Mouse (Mus musculus) neural tube, embryonic 14.5 days (tissue): Measurements from ENCODE around the gene Edem3. TPM values are rescaled to one million over a fixed set of nuclear protein-coding genes. Genes with fewer than 3 reads are reported as not detected.

ENCODE experiments used
- ATAC-seq: fragments of 200-750 bp; cut with Nextera tagmentation; 2 replicates; pipeline ENCODE4 v1.8.0; 2017; ENCODE audit warnings: low read depth, mild to moderate bottlenecking, moderate TSS enrichment, moderate library complexity
- H3K27ac ChIP-seq: fragments of 300-500 bp; sonication (generic); 2 replicates; pipeline ENCODE4 v1.5.1; 2014; ENCODE audit warnings: low read depth, mild to moderate bottlenecking, control low read depth, low read length, moderate library complexity, mixed read lengths
- H3K27me3 ChIP-seq: fragments of 300-500 bp; sonication (generic); 2 replicates; pipeline ENCODE4 v1.6.1; 2014; ENCODE audit warnings: low read length; ENCODE audit not compliant: control insufficient read depth, insufficient read depth
- H3K36me3 ChIP-seq: fragments of 300-500 bp; sonication (generic); 2 replicates; pipeline ENCODE4 v1.6.1; 2014; ENCODE audit warnings: low read length, mixed read lengths; ENCODE audit not compliant: control insufficient read depth, insufficient read depth
- H3K4me1 ChIP-seq: fragments of 300-500 bp; sonication (generic); 2 replicates; pipeline ENCODE4 v1.6.1; 2014; ENCODE audit warnings: low read length; ENCODE audit not compliant: control insufficient read depth, insufficient read depth
- H3K4me2 ChIP-seq: fragments of 300-500 bp; sonication (generic); 2 replicates; pipeline ENCODE4 v1.6.1; 2014; ENCODE audit warnings: mild to moderate bottlenecking, low read depth, low read length, control low read depth
- H3K4me3 ChIP-seq: fragments of 300-500 bp; sonication (generic); 2 replicates; pipeline ENCODE4 v1.5.1; 2014; ENCODE audit warnings: low read depth, low read length, control low read depth, mixed read lengths
- H3K9ac ChIP-seq: fragments of 300-500 bp; sonication (generic); replicated peaks from 2 replicates; pipeline ENCODE4 v1.6.1; 2014; ENCODE audit warnings: low read depth, mild to moderate bottlenecking, control low read depth, low read length, mixed read lengths
- H3K9me3 ChIP-seq: fragments of 300-500 bp; sonication (generic); 2 replicates; pipeline ENCODE4 v1.6.1; 2016; ENCODE audit warnings: low read length; ENCODE audit not compliant: control insufficient read depth
- WGBS: fragments of 180-500 bp; shearing (Covaris S2); extraction: QIAGEN DNeasy Blood & Tissue Kit; methylation state at CpG from one replicate; pipeline ENCODE4 v1.1.7; 2014; 5-methylcytosine and 5-hydroxymethylcytosine counted together
- polyA plus RNA-seq: library from polyadenylated mRNA; unstranded; fragments of >200 nt; fragmentation: Nextera tagmentation; extraction: Ambion mirVana; gene quantifications from 2 replicates; pipeline ENCODE4 v1.2.1, GENCODE M21; 2014

Edem3 gene
- 24.7 and 34.0 TPM in 2 replicates for polyA plus RNA-seq

GRCm38 (mm10) chr1:151754881-151755659, at the start of gene Edem3:
Edem3 (plus strand) TSS chr1:151755371.
- Histone ChIP-seq H3K4me3 (peak within 1 kb of the TSS; percentile 81), H3K9me3 (no peaks in the 10 kb centered on the region), H3K36me3 (no peaks in the 10 kb centered on the region), H3K4me2 (peak within 1 kb of the TSS; percentile 68), H3K9ac (peak within 1 kb of the TSS; percentile 72), H3K4me1 (peaks cover 7% of the 10 kb centered on the region; the same call in 1 of the 2 replicates), H3K27me3 (no peaks in the 10 kb centered on the region), H3K27ac (peak within 1 kb of the TSS; percentile 88)
- ATAC-seq = peak; percentile 99
- under 1% methylated on average over 57 of the region's 64 CpGs for WGBS

DNA sequence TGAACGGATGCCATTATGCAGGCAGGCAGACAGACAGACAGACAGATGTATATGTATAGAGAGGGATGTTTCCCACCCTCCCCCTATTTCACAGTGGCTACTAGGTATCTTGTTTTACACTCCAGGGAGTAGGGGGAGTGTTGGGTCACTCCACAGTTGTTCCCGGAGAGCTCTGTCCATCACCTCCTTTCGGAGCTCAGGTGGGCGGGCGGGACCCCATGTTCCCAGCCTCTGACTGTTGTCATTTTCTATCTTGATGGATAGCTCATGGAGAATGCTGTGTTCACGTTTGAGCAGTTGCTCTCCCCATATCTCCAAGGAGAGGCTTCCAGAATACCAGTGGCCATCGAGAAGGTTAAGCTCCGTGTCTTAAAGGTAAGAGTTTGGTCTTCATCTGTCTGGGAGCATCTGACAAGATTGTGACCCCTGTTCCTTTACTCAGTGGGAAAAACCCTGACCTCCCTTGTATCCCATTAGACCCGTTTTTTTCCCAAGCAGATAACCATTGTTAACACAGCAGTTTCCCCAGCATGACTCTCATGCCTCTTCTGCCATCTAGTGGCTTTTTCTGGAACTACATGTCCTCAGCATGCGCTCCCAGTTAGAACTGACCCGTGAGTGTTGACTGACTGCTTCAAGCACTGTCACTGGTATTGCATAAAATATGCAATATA, 49.3 kb upstream of the Edem3 start:
- no peak overlapping the region for H3K27ac ChIP-seq
- no peak overlapping the region for H3K9ac ChIP-seq
- 0 out of 2 replicates have a peak, but pooled peaks cover 4% of the 10 kb centered on the region for H3K4me1 ChIP-seq
- ATAC-seq = peak; percentile 79; the same call in 1 of the 2 replicates
- no peaks in the 10 kb centered on the region for H3K27me3 ChIP-seq
- WGBS = 31% methylated on average over 11 of the region's 11 CpGs
- no peaks in the 10 kb centered on the region for H3K36me3 ChIP-seq
- no peak overlapping the region for H3K4me3 ChIP-seq
- H3K4me2 ChIP-seq = peak overlapping the region; percentile 17; the same call in 1 of the 2 replicates
- H3K9me3 ChIP-seq = no peaks in the 10 kb centered on the region

- no peaks in the 10 kb centered on the region for H3K36me3 ChIP-seq
- no peak overlapping the region for H3K9ac ChIP-seq
- whole genome bisulfite sequencing = 75% methylated on average over 3 of the region's 3 CpGs
- no peaks in the 10 kb centered on the region for H3K9me3 ChIP-seq
- H3K27me3 ChIP-seq = no peaks in the 10 kb centered on the region
- no peak overlapping the region for H3K4me2 ChIP-seq
- no peak overlapping the region for H3K4me3 ChIP-seq
- 0 out of 2 replicates have a peak, but pooled peaks cover under 1% of the 10 kb centered on the region for H3K4me1 ChIP-seq
- ATAC-seq = 0 out of 2 replicates have a peak, but pooled peaks have one; percentile 3
- no peak overlapping the region for H3K27ac ChIP-seq
These were observed 48.8 kb upstream of the Edem3 start for GRCm38 (mm10) chr1:151706397-151706752.

- Histone ChIP-seq H3K27me3 (no peaks in the 10 kb centered on the region), H3K4me3 (no peak overlapping the region), H3K4me1 (no peaks in the 10 kb centered on the region), H3K36me3 (no peaks in the 10 kb centered on the region), H3K4me2 (no peak overlapping the region), H3K9ac (no peak overlapping the region), H3K9me3 (no peaks in the 10 kb centered on the region), H3K27ac (no peak overlapping the region)
- no peak for ATAC-seq
- WGBS = 65% methylated on average over 13 of the region's 13 CpGs
These were observed 46.0 kb upstream of the Edem3 start for GRCm38 (mm10) chr1:151708966-151709733.

DNA sequence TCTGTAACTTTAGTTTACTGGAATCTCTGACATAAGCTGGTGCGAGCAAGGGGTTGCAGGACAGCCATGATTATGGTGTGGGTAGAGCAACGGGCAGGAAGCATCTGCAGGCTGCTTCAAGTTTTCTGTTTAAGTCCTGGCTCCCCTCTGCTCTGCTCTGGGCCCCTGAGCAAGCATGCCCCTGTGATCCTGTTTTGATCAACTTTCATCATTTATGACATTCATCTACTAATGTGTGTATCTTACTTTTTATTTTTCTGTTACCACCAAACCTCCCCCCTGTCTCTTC, 45.5 kb upstream of the Edem3 start:
- H3K4me1 ChIP-seq = no peaks in the 10 kb centered on the region
- no peaks in the 10 kb centered on the region for H3K9me3 ChIP-seq
- H3K4me2 ChIP-seq = no peak overlapping the region
- no peak overlapping the region for H3K9ac ChIP-seq
- H3K27me3 ChIP-seq = no peaks in the 10 kb centered on the region
- ATAC-seq = no peak
- no peak overlapping the region for H3K4me3 ChIP-seq
- H3K36me3 ChIP-seq = no peaks in the 10 kb centered on the region
- WGBS = 71% methylated on average over 2 of the region's 2 CpGs
- no peak overlapping the region for H3K27ac ChIP-seq

- Histone ChIP-seq H3K27me3 (no peaks in the 10 kb centered on the region), H3K9me3 (no peaks in the 10 kb centered on the region), H3K36me3 (no peaks in the 10 kb centered on the region), H3K4me2 (no peak overlapping the region), H3K27ac (no peak overlapping the region), H3K9ac (no peak overlapping the region), H3K4me3 (no peak overlapping the region), H3K4me1 (no peaks in the 10 kb centered on the region)
- no peak for ATAC-seq
- WGBS = 68% methylated on average over 5 of the region's 5 CpGs
These were observed 44.6 kb upstream of the Edem3 start for GRCm38 (mm10) chr1:151710424-151711055.

- WGBS = 75% methylated on average over 7 of the region's 7 CpGs
- no peak for ATAC-seq
- Histone ChIP-seq H3K27me3 (no peaks in the 10 kb centered on the region), H3K9ac (no peak overlapping the region), H3K36me3 (no peaks in the 10 kb centered on the region), H3K4me3 (no peak overlapping the region), H3K27ac (no peak overlapping the region), H3K4me2 (no peak overlapping the region), H3K9me3 (no peaks in the 10 kb centered on the region), H3K4me1 (no peaks in the 10 kb centered on the region)
These were observed 44.1 kb upstream of the Edem3 start for GRCm38 (mm10) chr1:151711062-151711461.

DNA sequence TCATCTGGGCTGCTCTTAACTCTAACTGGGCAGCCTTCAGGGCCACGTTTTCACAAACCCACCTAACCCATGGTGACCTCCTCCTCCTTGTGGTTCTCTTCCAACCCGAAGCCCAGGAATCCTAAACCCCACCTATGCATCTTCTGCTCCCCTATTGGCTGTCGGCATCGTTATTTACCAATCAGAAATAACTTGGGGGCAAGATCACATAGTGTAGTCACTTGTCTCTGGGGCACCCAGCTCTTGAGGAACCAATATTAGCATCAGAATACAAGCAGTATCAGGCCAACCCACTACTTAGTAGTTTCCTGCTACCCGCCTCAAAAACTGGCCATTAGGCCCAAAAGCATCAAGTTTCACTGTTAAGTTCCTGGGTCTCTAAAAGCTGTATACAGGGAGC, 42.5 kb upstream of the Edem3 start:
- no peaks in the 10 kb centered on the region for H3K36me3 ChIP-seq
- no peaks in the 10 kb centered on the region for H3K9me3 ChIP-seq
- H3K4me1 ChIP-seq = no peaks in the 10 kb centered on the region
- no peak overlapping the region for H3K27ac ChIP-seq
- H3K4me2 ChIP-seq = no peak overlapping the region
- H3K9ac ChIP-seq = no peak overlapping the region
- no peak overlapping the region for H3K4me3 ChIP-seq
- no peak for ATAC-seq
- WGBS = 43% methylated on average over 5 of the region's 5 CpGs
- no peaks in the 10 kb centered on the region for H3K27me3 ChIP-seq
